Mouse (Mus musculus) spleen, postnatal 10 days (tissue): ENCODE data around the gene Apba1.

Source experiments
- DNase-seq, 2 experiments: peaks; one replicate each; pipeline ENCODE4 v3.0.0; 2021 to 2022; ENCODE audit warnings: low spot score in 2 of 2

Gene Apba1

DNA sequence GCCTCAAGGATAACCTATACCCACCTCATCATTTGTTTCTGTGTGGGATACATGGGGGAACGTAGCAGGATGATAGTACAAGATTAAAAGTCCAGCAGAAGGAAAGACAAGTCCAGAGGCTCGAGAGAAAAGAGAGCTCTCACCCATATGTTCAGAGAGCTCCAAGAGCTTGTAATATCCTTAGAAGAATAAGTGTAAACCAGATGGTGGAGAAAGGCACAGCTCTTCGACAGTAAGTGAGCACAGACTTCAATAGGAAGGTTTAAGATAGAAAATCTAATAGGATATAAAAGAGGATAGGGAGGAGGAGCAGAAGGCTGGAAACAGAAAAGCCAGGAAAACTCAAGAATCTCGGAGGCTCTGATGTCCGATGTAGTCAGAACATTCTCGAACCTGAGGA lies 115.8 kb downstream of the Apba1 start:
- no peak for DNase-seq

DNA sequence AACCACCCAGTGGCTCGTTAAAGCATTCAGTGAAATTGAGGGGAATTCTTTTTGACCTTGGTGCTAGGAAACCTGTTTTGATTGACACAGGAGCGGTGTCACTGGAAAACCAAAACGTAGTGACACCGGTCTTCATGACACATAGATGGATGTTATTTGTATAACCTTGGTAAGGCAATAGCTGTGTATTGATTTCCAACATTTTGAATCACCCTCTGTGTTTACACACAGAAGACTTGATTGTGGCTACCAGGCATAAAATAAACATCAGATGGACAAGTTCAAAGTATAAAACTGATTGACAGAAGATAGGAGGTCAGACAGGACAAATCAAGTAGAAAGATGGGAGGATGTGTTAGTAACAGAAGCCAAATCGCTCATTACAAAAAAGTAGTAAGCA lies 117.1 kb downstream of the Apba1 start:
- no peak for DNase-seq

DNA sequence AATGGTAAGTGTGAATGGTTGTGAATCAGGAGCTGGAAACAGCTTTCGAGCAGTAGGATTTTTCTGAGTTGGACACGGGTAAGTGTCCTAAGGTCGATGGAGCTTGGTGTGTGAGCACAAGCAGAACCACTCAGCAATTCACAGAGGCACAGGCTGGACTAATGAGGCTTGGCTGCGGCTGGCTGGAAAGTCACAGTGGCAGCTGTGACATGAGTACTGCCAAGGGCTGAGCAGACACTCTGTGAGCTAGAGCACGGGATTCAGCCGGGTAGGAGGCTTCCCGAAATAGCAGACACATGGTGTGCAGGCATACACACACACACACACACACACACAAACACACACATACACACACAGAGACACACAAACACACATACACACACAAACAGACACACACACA lies 121.2 kb downstream of the Apba1 start:
- no peak for DNase-seq

DNA sequence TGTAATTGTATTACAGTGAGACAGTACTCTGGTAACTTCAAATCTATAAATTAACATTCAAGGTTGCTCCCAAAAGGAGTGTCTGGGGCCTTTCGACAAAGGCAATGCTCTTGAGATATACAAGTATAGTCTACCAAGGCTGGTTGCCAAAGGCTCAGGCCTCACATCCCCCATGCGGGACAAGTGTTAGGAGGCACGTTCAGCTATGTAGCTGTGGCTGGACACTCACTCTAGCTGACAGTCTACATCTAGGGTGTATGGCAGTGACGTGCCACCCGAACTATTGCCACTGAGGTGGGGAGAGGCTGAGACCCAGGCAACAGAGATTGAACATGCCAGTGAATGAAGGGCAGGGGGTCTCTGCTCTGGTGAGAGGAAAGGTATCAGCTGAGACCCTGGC lies 127.5 kb downstream of the Apba1 start:
- DNase-seq, result no peak

DNA sequence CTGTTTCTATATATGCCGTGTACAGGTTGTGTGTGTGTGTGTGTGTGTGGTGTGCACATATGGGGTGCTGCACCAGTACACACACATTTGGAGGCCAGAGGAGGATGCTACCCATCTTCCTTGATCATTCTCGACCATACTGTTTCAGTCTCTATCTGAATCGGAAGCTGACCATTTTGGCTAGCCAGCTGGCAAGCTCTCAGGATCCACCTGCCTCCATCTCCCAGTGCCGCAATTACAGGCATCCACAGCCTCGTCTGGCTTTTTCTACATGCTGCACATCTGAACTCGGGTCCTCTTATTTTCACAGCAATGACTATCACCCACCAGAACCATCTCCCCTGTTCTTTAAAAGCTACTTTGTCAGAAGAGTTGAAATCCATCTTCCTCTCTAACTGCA lies 132.7 kb downstream of the Apba1 start:
- no peak for DNase-seq

DNA sequence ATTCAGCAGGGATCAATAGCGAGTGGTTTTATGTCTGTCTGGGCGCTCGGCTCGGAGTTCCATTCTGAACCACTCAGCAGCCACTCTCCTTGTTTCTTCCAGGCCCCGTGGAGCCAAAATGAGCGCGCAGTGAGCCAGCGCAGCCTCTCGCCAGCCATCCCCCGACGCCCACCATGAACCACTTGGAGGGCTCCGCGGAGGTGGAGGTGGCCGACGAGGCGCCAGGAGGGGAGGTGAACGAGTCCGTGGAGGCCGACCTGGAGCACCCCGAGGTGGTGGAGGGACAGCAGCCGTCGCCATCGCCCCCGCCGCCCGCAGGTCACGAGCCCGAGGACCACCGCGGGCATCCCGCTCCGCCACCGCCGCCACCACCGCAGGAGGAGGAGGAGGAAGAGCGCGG lies 133.9 kb downstream of the Apba1 start:
- no peak for DNase-seq

DNA sequence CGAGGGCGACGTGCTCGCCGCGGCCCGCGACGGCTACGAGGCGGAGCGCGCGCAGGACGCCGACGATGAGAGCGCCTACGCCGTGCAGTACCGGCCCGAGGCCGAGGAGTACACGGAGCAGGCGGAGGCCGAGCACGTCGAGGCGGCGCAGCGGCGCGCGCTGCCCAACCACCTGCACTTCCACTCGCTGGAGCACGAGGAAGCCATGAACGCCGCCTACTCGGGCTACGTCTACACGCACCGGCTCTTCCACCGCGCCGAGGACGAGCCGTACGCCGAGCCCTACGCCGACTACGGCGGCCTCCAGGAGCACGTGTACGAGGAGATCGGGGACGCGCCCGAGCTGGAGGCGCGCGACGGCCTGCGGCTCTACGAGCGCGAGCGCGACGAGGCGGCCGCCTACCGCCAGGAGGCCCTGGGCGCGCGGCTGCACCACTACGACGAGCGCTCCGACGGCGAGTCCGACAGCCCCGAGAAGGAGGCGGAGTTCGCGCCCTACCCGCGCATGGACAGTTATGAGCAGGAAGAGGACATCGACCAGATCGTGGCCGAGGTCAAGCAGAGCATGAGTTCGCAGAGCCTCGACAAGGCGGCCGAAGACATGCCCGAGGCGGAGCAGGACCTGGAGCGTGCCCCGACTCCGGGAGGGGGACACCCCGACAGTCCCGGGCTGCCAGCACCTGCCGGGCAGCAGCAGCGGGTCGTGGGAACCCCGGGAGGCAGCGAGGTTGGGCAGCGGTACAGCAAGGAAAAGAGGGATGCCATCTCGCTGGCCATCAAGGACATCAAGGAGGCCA lies 134.6 kb downstream of the Apba1 start:
- peak in 1 of 2 experiments; percentile 44 for DNase-seq

DNA sequence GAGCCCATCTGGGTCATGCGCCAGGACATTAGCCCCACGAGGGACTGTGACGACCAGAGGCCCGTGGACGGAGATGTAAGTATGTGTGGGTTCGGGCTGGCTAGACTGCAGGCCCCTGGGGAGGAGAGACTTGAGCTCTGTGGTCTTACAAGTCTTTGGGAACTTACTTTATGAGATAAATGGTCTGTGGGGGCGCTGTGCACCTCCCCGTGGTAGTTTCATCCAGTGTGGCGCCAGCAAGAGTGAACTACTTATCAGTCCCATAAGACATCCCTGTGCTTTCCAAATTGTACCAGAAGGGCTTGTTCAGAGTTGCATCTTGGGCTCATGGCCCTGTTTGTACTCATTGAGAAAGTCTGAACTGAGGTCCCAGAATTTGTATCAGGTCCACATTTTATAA lies 135.3 kb downstream of the Apba1 start:
- no peak for DNase-seq

DNA sequence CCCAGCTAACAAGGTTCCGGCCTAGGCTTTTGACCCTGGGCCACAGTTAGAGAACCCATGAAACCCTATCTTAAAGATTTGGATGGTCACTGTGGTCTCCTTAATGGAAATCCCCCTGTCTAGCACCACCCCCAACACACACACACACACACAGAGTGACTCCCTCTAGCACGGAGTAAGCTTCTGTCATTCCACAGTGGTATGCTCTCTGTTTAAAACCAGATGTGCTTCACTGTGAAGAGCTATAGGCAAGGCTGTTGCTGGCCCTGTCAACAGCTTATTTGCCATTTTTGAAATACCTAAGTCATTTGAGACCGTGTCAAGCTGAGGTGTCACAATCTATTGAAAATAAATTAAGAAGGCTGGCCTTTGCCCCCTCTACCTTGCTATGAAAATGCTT lies 136.1 kb downstream of the Apba1 start:
- DNase-seq, result no peak

DNA sequence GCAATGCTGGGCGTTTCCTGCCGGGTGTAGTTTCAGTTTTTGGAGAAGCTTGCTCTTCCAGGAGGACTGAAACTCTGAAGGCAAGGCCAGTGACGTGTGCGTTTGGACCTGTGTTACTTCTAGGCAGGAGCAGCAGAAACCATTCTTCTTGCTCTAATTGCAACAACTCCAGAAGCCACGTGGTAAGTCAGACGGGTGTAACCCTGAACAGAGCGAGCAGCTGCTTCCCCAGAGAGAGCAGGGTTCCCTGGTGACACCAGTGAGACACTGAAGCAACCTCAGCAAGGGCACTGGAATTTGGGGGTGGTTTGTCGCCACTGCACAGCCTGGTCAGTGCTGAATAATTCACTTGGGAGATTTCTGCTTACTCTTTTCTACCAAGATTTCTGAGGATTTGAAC lies 138.2 kb downstream of the Apba1 start:
- DNase-seq, result no peak

DNA sequence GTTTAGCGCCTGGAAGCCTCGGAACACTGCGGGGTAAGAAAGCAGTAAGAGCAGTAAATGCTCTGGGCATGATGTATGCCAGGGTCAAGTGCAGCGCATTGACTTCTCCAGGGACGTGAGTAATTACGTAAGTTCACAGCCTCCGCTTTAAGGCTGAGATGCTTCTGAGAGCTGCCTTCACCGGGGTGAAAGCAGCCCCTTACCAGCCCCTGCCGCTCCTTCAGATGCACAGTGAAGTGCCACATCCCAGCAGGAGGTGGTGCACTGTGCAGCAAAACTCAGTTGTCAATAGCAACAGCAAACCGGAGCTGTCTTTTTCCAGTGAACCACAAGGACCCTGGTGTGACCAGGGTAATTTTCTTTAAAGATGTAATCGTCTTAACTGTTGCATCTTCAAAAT lies 139.8 kb downstream of the Apba1 start:
- DNase-seq, result no peak

DNA sequence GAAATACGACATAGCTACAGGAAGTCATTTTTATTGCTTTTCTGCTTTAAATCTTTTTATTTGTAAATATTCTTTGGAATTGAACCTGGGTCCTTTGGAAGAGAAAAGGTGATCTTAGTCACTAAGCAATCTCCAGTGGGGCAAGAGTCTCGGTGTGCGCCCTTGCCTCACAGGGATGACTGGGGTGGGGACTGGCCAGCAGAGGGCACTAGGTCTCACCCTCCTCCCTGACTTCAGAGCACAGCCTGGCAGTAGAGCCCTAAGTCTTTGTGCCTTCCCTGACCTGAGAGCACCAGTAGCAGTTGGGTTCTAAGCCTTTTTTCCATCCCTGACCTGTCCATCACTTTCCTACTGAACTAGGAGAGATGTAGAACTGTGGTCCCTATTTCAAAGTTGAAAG lies 142.5 kb downstream of the Apba1 start:
- DNase-seq, result peak in 1 of 2 experiments; percentile 32

DNA sequence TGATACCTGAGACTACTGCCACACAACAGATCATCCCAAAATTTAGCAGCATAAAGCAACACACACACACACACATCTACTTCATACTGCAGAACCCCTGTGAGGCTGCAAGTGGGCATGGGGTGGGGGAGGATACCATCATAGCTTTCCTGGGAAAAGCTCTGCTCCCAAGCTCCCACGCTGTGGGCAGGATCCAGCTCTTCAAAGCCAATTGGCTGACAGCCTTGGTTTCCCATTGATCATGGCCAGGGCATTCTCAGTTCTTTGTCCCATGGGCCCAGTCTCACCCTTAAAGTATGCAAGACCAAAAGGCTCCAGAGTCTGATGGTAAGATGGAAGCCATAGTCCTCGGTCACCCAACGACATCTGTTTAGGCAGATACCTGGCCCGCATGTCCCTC lies 143.1 kb downstream of the Apba1 start:
- DNase-seq, result no peak

DNA sequence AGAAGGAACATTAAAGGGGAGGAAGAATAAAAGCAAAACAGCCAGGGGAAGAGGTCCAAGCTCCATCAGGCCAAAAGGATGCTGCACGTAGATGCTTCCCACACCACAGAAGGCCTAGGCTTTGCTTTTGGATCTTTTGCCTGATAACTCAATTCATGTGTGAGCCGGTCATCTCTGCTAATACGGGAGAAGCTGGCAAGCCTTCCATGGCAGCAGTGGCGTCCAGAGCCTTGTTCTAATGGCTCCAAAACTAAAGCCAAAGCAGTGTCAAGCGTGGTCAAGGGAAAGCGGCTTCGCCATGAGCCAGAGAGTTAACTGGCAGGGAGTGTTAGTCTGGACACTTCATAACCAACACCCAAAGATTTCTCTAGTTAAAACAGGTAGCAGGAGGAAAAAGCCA lies 144.4 kb downstream of the Apba1 start:
- no peak for DNase-seq

DNA sequence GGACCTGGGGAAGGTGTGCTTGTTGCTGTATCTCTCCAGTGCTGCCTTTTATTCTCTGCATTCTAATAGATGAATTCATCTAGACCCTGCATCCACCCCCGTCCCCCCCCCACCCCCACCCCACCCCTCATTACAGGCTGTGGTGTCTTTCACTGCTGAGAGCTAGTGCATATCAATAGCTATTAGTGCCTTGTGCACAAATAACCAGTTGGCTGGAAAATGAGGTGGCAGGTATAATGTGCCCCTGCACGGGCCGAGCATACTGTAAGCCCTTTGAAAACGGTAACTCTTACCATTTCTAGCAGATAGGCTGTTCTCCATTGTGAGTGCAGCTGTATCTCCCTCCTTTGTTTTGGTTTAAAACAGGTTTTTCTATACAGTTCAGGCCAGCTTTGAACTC lies 146.2 kb downstream of the Apba1 start:
- no peak for DNase-seq

DNA sequence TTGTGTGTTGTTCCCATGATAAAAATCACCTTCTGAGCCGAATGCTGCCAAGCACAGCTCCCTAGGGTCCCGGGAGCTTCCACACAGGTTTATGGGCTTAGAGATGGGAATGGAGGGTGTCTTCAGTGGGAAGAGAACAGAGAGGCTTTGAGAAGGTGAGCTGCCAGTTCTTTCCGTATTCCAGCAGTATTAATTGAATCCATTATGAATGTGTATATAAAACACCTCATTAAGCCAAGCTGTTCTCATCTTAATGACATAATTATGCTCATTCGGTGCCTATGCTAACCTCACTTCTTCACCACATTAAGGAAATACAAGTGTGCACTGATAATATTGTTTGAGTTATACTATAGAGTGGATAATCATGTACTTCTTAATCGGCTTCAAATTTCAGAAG lies 147.1 kb downstream of the Apba1 start:
- DNase-seq, result no peak

DNA sequence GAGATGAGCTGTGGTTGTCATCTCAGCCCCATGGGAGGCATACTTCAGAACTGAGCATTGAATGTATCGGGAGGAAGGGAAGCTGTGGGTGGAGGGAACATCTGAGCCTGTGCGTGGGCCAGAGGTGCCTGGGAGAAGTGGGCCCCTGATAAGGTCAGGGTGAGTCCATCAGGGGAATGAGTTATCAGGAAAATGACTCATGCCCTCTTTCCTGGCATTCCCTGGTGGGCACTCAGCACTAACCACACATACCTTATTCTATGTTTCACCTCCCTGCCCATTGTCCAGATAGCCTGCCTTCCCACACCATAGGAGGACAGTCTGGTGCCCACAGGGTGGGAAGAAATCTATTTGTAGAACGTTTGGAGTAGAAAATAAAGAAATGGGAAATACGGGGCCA lies 151.7 kb downstream of the Apba1 start:
- DNase-seq, result no peak

DNA sequence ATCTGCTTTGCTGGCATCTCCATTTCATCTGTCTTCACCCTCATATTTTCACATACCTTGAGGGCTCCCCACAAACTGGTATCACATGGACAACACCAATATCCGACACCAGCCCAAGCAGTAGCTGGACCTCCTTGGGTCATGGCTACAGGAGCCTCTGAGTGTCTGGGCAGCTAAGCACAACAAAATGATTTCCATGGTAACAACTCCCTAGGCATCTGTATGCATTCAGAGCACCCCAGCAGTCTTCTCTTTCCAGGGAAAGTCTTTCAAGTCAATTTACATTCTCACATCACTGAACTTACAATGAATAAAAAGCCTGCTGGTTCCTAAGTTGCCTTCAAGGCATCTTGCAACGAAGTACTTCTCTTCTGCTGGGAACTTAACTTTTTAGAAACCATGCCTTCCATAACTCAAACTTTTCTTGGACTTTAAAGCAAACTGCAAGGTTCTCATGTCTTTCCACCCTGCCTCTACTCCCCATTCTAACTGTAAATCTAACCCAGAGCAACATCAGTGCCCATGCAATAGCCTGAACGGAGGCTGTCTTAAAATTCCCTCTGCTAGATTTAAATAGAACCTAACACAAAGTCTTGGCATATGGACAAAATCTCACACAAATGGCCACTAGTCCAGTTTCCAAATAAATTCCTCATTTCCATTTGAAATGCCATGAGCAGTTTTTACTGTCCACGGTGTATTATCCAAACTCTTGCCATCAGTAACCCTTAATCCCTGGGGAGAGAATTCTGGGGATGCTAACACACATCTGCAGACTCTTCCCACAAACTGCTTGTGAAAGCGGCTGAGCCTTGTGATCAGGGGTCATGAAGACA lies 160.9 kb downstream of the Apba1 start:
- no peak for DNase-seq

DNA sequence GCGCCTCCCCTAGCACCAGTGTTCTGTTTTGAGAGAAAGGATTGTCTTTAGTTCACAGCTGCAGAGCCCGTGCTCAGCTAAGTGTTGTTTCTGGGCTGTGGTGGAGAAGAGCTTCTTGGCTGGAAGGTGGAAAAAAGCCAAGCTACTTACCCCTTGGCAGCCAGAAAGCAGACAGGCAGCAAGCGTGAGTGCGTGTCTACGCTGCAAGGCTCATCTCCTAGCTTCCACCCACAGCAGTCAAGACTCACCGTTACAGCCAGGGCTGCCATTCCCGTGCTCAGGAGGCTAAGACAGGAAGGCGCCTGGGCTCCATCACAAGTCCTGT lies 161.5 kb downstream of the Apba1 start:
- no peak for DNase-seq

DNA sequence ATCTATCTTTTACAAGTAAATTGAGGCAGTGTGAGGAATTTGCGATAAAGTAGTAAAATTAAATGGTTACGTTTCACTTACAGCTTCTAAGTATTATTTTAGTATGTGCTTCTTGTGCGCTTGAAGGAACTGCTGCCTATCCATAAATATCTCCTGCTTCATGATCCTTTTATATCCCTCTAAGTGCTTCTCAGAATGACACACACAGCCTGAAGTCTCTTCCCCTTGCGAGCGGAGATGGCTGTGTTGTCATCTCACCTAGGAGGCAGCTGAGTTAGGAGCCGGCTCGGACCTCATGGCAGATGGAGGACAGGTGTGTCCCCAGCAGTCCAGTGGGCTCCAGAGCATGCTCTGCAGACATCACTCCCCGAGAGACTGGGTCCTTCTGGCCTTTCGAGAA lies 163.9 kb downstream of the Apba1 start:
- DNase-seq, result no peak

DNA sequence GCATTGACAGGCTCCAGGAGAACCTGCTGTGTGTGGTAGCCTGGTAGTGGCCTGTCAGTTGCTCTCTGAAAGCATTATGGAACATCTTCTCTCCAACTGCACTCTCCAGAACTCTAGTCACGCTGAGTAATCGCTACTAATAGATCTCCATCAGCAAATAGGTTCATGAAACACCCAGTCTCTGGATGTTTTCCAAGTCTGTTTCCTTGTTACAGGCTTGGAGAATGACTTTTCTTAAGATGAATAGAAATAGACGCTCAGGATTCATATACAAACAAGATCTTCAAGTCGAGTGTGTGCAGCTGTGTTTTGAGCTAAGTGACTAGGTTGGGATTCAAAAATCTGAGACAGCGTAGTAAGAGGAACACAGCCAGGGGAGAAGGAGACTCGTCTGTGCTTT lies 165.4 kb downstream of the Apba1 start:
- no peak for DNase-seq

DNA sequence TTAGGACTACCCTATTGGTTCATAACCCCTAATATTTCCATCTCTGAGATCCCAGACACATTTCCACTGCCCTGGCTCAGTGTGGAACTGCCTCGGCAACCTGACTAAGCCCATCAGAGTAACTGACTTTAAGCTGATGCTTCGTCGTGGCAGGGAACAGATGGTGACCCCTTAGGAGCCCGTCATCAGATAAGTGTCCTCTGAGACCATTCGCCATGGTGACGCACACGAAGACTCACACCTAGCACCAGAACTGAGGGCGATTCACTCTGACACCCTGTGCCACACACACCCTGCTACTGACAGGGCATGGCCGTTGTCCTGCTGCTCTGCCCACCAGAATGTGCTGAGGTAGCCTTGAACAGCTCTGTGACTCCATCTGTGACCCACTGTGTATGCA lies 166.1 kb downstream of the Apba1 start:
- no peak for DNase-seq

DNA sequence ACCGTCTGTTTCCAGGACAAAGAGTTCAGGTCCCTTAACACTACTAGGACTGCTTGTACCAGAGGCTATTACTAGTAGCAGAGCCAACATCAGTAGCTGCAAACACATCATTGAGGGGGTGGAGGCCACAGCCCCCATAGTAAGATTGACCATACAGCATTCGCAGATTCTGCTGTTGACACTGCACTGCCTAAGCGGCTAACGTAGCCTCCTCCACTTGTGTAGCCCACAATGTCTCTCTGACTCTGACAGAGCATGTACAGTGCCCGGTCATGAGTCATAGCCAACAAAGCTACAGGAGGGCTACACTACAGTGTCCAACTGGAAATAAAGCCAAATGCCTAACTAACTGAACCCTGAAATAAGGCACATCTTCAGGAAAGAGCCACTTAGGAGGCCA lies 166.9 kb downstream of the Apba1 start:
- no peak for DNase-seq

DNA sequence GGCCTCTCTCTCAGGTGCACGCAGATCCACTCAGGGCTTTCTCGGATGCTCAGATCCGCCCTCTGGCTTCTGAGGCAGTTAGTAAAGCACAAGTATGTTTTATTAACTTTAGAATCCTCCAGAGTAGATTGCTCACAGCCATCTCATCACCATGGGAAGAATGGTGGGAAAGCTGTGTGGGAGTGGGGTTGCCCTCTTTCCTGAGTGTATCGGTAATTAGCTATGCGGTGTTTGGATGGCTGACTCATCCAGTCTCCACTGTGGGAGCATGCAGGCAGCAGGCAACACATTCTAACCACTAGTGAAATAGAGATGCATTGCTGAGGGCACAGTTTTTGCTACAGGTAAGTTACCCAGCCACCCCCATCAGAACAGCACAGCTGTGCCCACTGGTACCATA lies 172.1 kb downstream of the Apba1 start:
- no peak for DNase-seq
